Mouse (Mus musculus): ENCODE data around the gene Terb2. TPM values are rescaled to one million over a fixed set of nuclear protein-coding genes. Genes with fewer than 3 reads are reported as not detected.
A peak's percentile ranks its signal among the peaks of the same experiment; 100 is the strongest.
"Not testable (repeated sequence)": the region's sequence is repeated elsewhere in the genome, so short reads cannot be mapped to it uniquely, and the experiment has no call there.

The Terb2 gene
- total RNA-seq, 2 experiments from 2014 or later = not detected

- peak; percentile 73 for DNase-seq (ENCODE audit: low spot score in 2 of 2)
These were observed 25.4 kb upstream of the Terb2 start, which contains the start of gene Trim69 for GRCm38 (mm10) chr2:122160680-122161079. TSS of gene Trim69 (plus strand) at chr2:122160700.

- DNase-seq (ENCODE audit: low spot score in 2 of 2) = no peak
These were observed 24.5 kb upstream of the Terb2 start for GRCm38 (mm10) chr2:122161542-122161941.

- DNase-seq (ENCODE audit: low spot score in 2 of 2) = no peak
These were observed 23.5 kb upstream of the Terb2 start for GRCm38 (mm10) chr2:122162529-122162928.

GRCm38 (mm10) chr2:122163430-122164195 is 22.5 kb upstream of the Terb2 start:
- DNase-seq (ENCODE audit: low spot score in 2 of 2) = peak; percentile 26 to 45

- DNase-seq (ENCODE audit: low spot score in 2 of 2) = peak; percentile 19 to 51
These were observed 21.8 kb upstream of the Terb2 start for GRCm38 (mm10) chr2:122164293-122164692.

- no peak for DNase-seq (ENCODE audit: low spot score in 2 of 2)
These were observed 14.8 kb upstream of the Terb2 start for GRCm38 (mm10) chr2:122171292-122171691.

GRCm38 (mm10) chr2:122172188-122172587 is 13.9 kb upstream of the Terb2 start:
- DNase-seq (ENCODE audit: low spot score in 2 of 2) = no peak

GRCm38 (mm10) chr2:122180051-122180822 is 5.8 kb upstream of the Terb2 start:
- no peak for DNase-seq (ENCODE audit: low spot score in 2 of 2)

GRCm38 (mm10) chr2:122185086-122185485 is 986 bp upstream of the Terb2 start:
- no peak for DNase-seq (ENCODE audit: low spot score in 2 of 2)

- no peak for DNase-seq (ENCODE audit: low spot score in 2 of 2)
These were observed 679 bp downstream of the Terb2 start for GRCm38 (mm10) chr2:122186751-122187150.

GRCm38 (mm10) chr2:122191849-122192248 is 5.8 kb downstream of the Terb2 start:
- no peak for DNase-seq (ENCODE audit: low spot score in 2 of 2)

- DNase-seq (ENCODE audit: low spot score in 2 of 2) = peak in 1 of 2 experiments; percentile 3
These were observed 8.4 kb downstream of the Terb2 start for GRCm38 (mm10) chr2:122194509-122194929.

- DNase-seq (ENCODE audit: low spot score in 2 of 2) = no peak
These were observed 15.4 kb downstream of the Terb2 start for GRCm38 (mm10) chr2:122201501-122201900.

GRCm38 (mm10) chr2:122206440-122207107 is 20.5 kb downstream of the Terb2 start:
- no peak for DNase-seq (ENCODE audit: low spot score in 2 of 2)

- DNase-seq (ENCODE audit: low spot score in 2 of 2) = no peak
These were observed 24.6 kb downstream of the Terb2 start for GRCm38 (mm10) chr2:122210534-122211228.

GRCm38 (mm10) chr2:122217075-122217474 is 31.0 kb downstream of the Terb2 start:
- not testable (repeated sequence) for DNase-seq (ENCODE audit: low spot score in 2 of 2)

GRCm38 (mm10) chr2:122218234-122218633 is 32.2 kb downstream of the Terb2 start:
- no peak for DNase-seq (ENCODE audit: low spot score in 2 of 2)

- no peak for DNase-seq (ENCODE audit: low spot score in 2 of 2)
These were observed 35.3 kb downstream of the Terb2 start for GRCm38 (mm10) chr2:122221378-122221777.

GRCm38 (mm10) chr2:122221798-122222197 is 35.7 kb downstream of the Terb2 start:
- no peak for DNase-seq (ENCODE audit: low spot score in 2 of 2)

- no peak for DNase-seq (ENCODE audit: low spot score in 2 of 2)
These were observed 36.2 kb downstream of the Terb2 start for GRCm38 (mm10) chr2:122222272-122222671.

- DNase-seq (ENCODE audit: low spot score in 2 of 2) = no peak
These were observed 37.6 kb downstream of the Terb2 start for GRCm38 (mm10) chr2:122223654-122224053.

All from left cerebral cortex, adult 18-20 months (tissue).